Mouse (Mus musculus) liver, embryonic 18 days (tissue): Measurements from ENCODE around the gene Cdh22. TPM values are rescaled to one million over a fixed set of nuclear protein-coding genes. Genes with fewer than 3 reads are reported as not detected.

Source experiments
- polyA plus RNA-seq: library from polyadenylated mRNA; depleted of rRNA; stranded (reverse); fragments of >200 nt; gene quantifications from 2 replicates; pipeline ENCODE4 v1.2.3, GENCODE M21; 2012; rRNA removed

The Cdh22 gene
- not detected in 2 replicates for polyA plus RNA-seq

DNA sequence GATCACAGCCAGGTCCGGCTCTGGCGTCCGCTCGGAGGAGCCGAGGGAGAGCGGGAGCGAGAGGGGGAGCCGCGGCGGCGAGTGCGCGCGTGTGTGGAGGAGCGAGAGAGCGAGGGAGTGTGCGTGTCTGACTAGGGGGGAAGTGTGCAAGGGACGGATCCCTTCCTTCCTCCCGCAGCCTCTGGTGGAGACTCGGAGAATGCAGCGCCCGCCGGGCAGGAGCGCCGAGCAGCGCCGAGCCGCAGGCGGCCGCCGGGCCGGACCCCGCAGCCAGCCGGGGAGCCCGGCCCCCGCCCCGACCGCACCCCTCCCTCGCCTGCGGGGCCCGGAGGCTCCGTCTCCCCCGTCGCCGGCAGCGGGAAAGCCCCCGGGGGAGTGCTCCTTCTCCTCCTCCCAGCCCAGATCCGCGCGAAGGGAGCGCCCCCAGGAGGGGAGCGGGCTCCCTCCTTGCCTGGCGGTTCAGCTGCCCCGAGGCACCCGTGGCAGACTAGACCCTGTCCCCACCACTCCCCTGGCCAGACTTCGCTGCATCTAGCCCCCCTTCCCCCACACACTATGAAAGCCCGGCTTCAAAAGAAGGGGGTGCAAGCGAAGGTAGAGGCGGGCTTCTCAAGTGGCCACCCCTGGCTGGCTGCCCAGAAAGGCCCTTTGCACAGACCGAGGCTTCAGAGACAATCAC, at the start of gene Cdh22:
TSS of gene Cdh22 (minus strand) at position 241 of the 679 bp plus-strand sequence.

DNA sequence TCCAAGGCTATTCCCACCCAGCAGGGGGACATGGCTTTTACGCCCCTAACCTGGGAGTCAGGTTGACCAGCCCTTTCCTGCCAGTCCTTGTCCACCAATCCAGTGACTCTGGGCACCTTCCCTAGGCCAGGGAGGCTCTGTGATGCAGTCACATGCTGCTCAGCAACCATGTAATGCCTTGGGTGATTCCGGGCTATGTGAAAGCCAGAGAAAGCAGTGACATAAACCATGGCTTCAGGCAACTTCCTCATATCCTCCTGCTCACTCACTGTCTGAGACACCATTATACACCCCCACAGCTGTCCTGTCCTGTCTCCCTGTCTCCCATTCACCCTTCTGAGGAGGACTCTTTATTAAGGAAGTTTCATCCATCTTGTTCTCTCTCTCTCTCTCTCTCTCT, 144.0 kb downstream of the Cdh22 start, which contains the start of gene 1700025C18Rik:
TSS of gene 1700025C18Rik (minus strand) at position 101 of the 400 bp plus-strand sequence.

Other genes with a start within 250 kb of the Cdh22 start
- gene Ncoa5, start 200.0 kb downstream of the Cdh22 start, polyA plus RNA-seq, result 11.2 and 11.8 TPM in 2 replicates
- gene Cd40, start 179.2 kb downstream of the Cdh22 start, polyA plus RNA-seq, result 2.9 and 3.2 TPM in 2 replicates
- gene 1700025C18Rik, start 144.1 kb downstream of the Cdh22 start, polyA plus RNA-seq, result not detected in 2 replicates
- gene Slc35c2, start 53.0 kb upstream of the Cdh22 start, polyA plus RNA-seq, result 28.5 and 31.8 TPM in 2 replicates
- gene Elmo2, start 91.6 kb upstream of the Cdh22 start, polyA plus RNA-seq, result 13.9 and 15.7 TPM in 2 replicates
- gene Zfp663, start 133.9 kb upstream of the Cdh22 start, polyA plus RNA-seq, result 0.03 TPM in 1 of 2 replicates, not detected in the other
- 1.7 and 1.9 TPM in 2 replicates for gene Zfp334, start 153.4 kb upstream of the Cdh22 start, polyA plus RNA-seq
- 6.3 and 7.1 TPM in 2 replicates for gene Ocstamp, start 165.6 kb upstream of the Cdh22 start, polyA plus RNA-seq
- 23.4 and 39.1 TPM in 2 replicates for gene Slc13a3, start 238.4 kb upstream of the Cdh22 start, polyA plus RNA-seq